Mouse (Mus musculus) MEL (cell line): ENCODE measurements around the gene Rab31. TPM values are rescaled to one million over a fixed set of nuclear protein-coding genes. Genes with fewer than 3 reads are reported as not detected.

Source experiments
- DNase-seq: peaks from one replicate; pipeline ENCODE4 v3.0.0; 2011; ENCODE audit warnings: low read depth, low spot score
- H3K27ac ChIP-seq: 2 replicates; pipeline ENCODE4 v1.5.1; 2012; ENCODE audit warnings: low read depth, mild to moderate bottlenecking, control low read depth, low read length, moderate library complexity; ENCODE audit not compliant: control insufficient read depth
- H3K27me3 ChIP-seq, 2 experiments: fragments of 150-350 bp in 1 of 2; sonication (generic) in 1 of 2; 2 replicates each; pipeline ENCODE4 v1.6.1; 2012; ENCODE audit warnings: low read length in 2 of 2, mild to moderate bottlenecking in 2 of 2, improper control_type of control experiment in 1 of 2, moderate library complexity in 1 of 2; ENCODE audit not compliant: insufficient read depth in 2 of 2, control insufficient read depth in 1 of 2
- H3K36me3 ChIP-seq, 2 experiments: 2 replicates each; pipeline ENCODE4 v1.6.1; 2012 to 2014; ENCODE audit warnings: low read length in 2 of 2, improper control_type of control experiment in 1 of 2, inconsistent platforms in 1 of 2, mild to moderate bottlenecking in 1 of 2; ENCODE audit not compliant: insufficient read depth in 2 of 2, control insufficient read depth in 1 of 2
- H3K4me1 ChIP-seq, 2 experiments: fragments of 150-350 bp in 1 of 2; sonication (generic) in 1 of 2; 2 replicates each; pipeline ENCODE4 v1.6.1; 2012; ENCODE audit warnings: low read length in 2 of 2, improper control_type of control experiment in 1 of 2, mild to moderate bottlenecking in 1 of 2; ENCODE audit not compliant: insufficient read depth in 2 of 2, control insufficient read depth in 1 of 2
- H3K4me3 ChIP-seq, 2 experiments: fragments of 150-350 bp in 1 of 2; sonication (generic) in 1 of 2; 2 replicates each; pipeline ENCODE4 v1.5.1; 2012; ENCODE audit warnings: low read depth in 2 of 2, low read length in 2 of 2, mild to moderate bottlenecking in 2 of 2, moderate library complexity in 2 of 2, control low read depth in 1 of 2, improper control_type of control experiment in 1 of 2; ENCODE audit not compliant: control insufficient read depth in 1 of 2, insufficient read depth in 1 of 2
- H3K79me2 ChIP-seq: 2 replicates; pipeline ENCODE4 v1.6.1; 2012; ENCODE audit warnings: mild to moderate bottlenecking, low read length, moderate library complexity; ENCODE audit not compliant: control insufficient read depth, poor library complexity, insufficient read depth
- H3K9ac ChIP-seq: 2 replicates; pipeline ENCODE4 v1.6.1; 2012; ENCODE audit warnings: low read depth, mild to moderate bottlenecking, control low read depth, low read length, moderate library complexity; ENCODE audit not compliant: control insufficient read depth, poor library complexity, severe bottlenecking
- H3K9me3 ChIP-seq: fragments of 150-350 bp; sonication (generic); replicated peaks from 2 replicates; pipeline ENCODE4 v1.6.1; 2012; ENCODE audit warnings: mild to moderate bottlenecking, low read length, improper control_type of control experiment, moderate library complexity; ENCODE audit not compliant: insufficient read depth
- CHD1 ChIP-seq: IDR thresholded peaks from 2 replicates; pipeline ENCODE4 v1.6.1; 2012; ENCODE audit warnings: low read depth, mild to moderate bottlenecking, inconsistent platforms, low read length, improper control_type of control experiment
- CHD2 ChIP-seq: IDR thresholded peaks from 2 replicates; pipeline ENCODE4 v1.6.1; 2011; ENCODE audit warnings: low read length, improper control_type of control experiment
- EP300 ChIP-seq, 2 experiments: IDR thresholded peaks; 2 replicates each; pipeline ENCODE4 v1.6.1; 2011; ENCODE audit warnings: improper control_type of control experiment in 2 of 2, low read length in 2 of 2, low read depth in 1 of 2, mild to moderate bottlenecking in 1 of 2
- ETS1 ChIP-seq: IDR thresholded peaks from 2 replicates; pipeline ENCODE4 v1.6.1; 2012; ENCODE audit warnings: low read depth, mild to moderate bottlenecking, inconsistent platforms, low read length, improper control_type of control experiment, moderate library complexity
- GABPA ChIP-seq: IDR thresholded peaks from 2 replicates; pipeline ENCODE4 v1.6.1; 2012; ENCODE audit warnings: low read depth, mild to moderate bottlenecking, inconsistent platforms, low read length, improper control_type of control experiment, moderate library complexity
- MAFK ChIP-seq: IDR thresholded peaks from 2 replicates; pipeline ENCODE4 v1.6.1; 2011; ENCODE audit warnings: low read depth, mild to moderate bottlenecking, low read length, improper control_type of control experiment, borderline replicate concordance
- MAZ ChIP-seq: IDR thresholded peaks from 2 replicates; pipeline ENCODE4 v1.6.1; 2012; ENCODE audit warnings: low read depth, mild to moderate bottlenecking, inconsistent platforms, low read length, improper control_type of control experiment
- MEF2A ChIP-seq: IDR thresholded peaks from 2 replicates; pipeline ENCODE4 v1.6.1; 2014; ENCODE audit warnings: low read depth, mild to moderate bottlenecking, inconsistent platforms, low read length, improper control_type of control experiment; ENCODE audit not compliant: poor library complexity, insufficient replicate concordance, severe bottlenecking; ENCODE audit errors: extremely low read depth
- MYB ChIP-seq: IDR thresholded peaks from 2 replicates; pipeline ENCODE4 v1.6.1; 2011; ENCODE audit warnings: mild to moderate bottlenecking, low read depth, low read length, improper control_type of control experiment
- NELFE ChIP-seq: IDR thresholded peaks from 2 replicates; pipeline ENCODE4 v1.6.1; 2011; ENCODE audit warnings: low read depth, low read length, improper control_type of control experiment
- NRF1 ChIP-seq: IDR thresholded peaks from 2 replicates; pipeline ENCODE4 v1.6.1; 2014; ENCODE audit warnings: low read depth, mild to moderate bottlenecking, inconsistent platforms, low read length, improper control_type of control experiment, moderate library complexity; ENCODE audit not compliant: poor library complexity, insufficient read depth, severe bottlenecking
- POLR2A ChIP-seq, 2 experiments: IDR thresholded peaks; 2 replicates each; pipeline ENCODE4 v1.6.1; 2011 to 2012; ENCODE audit warnings: low read length in 2 of 2, mild to moderate bottlenecking in 2 of 2, control low read depth in 1 of 2, improper control_type of control experiment in 1 of 2, low read depth in 1 of 2, moderate library complexity in 1 of 2; ENCODE audit not compliant: control insufficient read depth in 1 of 2, insufficient read depth in 1 of 2, poor library complexity in 1 of 2
- TBP ChIP-seq: IDR thresholded peaks from 2 replicates; pipeline ENCODE4 v1.8.0; 2011; ENCODE audit warnings: low read depth, low read length, improper control_type of control experiment
- TCF12 ChIP-seq: IDR thresholded peaks from 2 replicates; pipeline ENCODE4 v1.6.1; 2014; ENCODE audit warnings: low read depth, mild to moderate bottlenecking, inconsistent platforms, low read length, improper control_type of control experiment, moderate library complexity
- UBTF ChIP-seq: IDR thresholded peaks from 2 replicates; pipeline ENCODE4 v1.6.1; 2012; ENCODE audit warnings: low read depth, mild to moderate bottlenecking, inconsistent platforms, low read length, improper control_type of control experiment, moderate library complexity, borderline replicate concordance; ENCODE audit not compliant: insufficient read depth
- USF1 ChIP-seq: IDR thresholded peaks from 2 replicates; pipeline ENCODE4 v1.6.1; 2014; ENCODE audit warnings: low read depth, mild to moderate bottlenecking, inconsistent platforms, low read length, improper control_type of control experiment, moderate library complexity
- ZKSCAN1 ChIP-seq: IDR thresholded peaks from 2 replicates; pipeline ENCODE4 v1.6.1; 2012; ENCODE audit warnings: low read depth, mild to moderate bottlenecking, inconsistent platforms, low read length, improper control_type of control experiment, moderate library complexity
- ZMIZ1 ChIP-seq: IDR thresholded peaks from 2 replicates; pipeline ENCODE4 v1.6.1; 2012; ENCODE audit warnings: low read depth, mild to moderate bottlenecking, inconsistent platforms, low read length, improper control_type of control experiment, moderate library complexity
- polyA plus RNA-seq, 2 experiments: library from polyadenylated mRNA; stranded (reverse) in 1 of 2; unstranded in 1 of 2; fragments of >175 nt in 1 of 2; fragments of >200 nt in 1 of 2; gene quantifications; 2 replicates each; pipeline versions ENCODE4 v1.2.1 to v1.2.4; 2012; ENCODE audit warnings: low replicate concordance in 2 of 2, low read depth in 1 of 2; ENCODE audit not compliant: insufficient read length in 2 of 2, insufficient read depth in 1 of 2, missing spikeins in 1 of 2
- total RNA-seq: library from RNA; depleted of rRNA; stranded (reverse); fragments of 300-350 nt; gene quantifications from 2 replicates; pipeline ENCODE4 v1.2.3, GENCODE M21; 2012

Gene Rab31
- total and polyA plus RNA-seq, 3 experiments = 23.6 to 25.7 TPM; not detected in 1

DNA sequence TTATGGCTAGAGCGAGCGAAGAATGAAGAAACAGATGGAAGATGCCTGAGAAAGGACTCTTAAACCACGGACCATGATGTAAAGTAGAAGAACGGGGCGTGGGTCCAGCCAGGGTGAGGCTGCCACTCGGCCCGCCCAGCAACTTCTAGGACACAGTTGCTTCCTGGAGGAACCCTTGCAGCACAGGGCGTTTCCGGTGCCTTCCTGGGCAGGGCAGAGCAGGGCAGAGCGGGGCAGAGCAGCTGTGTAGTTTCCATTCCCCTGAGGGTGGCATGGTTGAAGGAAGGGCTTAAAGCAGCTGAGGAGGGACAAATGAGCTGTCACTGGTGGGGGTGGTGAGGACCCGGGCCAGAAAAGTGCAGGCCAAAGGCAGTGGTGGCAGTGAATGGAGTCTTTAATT, 48.3 kb downstream of the Rab31 start:
- Histone ChIP-seq H3K9ac (no peak overlapping the region), H3K27ac (no peak overlapping the region), H3K4me3 (no peak overlapping the region), H3K4me1 (peaks cover 0 to 8% of the 10 kb centered on the region in 2 experiments; a peak in 1 of 4 replicates), H3K9me3 (no peaks in the 10 kb centered on the region), H3K79me2 (no peaks in the 10 kb centered on the region)
- no peak for TF ChIP-seq NRF1
- no peak for TF ChIP-seq UBTF
- TF ChIP-seq MEF2A = no peak
- no peak for TF ChIP-seq CHD1
- TF ChIP-seq ZMIZ1 = no peak
- no peak for TF ChIP-seq TCF12
- TF ChIP-seq POLR2A (IDR thresholded peaks at IDR 0.05; ENCODE audit: control insufficient read depth in 1 of 2, insufficient read depth in 1 of 2, low read depth in 1 of 2, low read length in 2 of 2, poor library complexity in 1 of 2) = no peak
- no peak for TF ChIP-seq EP300 (IDR thresholded peaks at IDR 0.05; ENCODE audit: low read depth in 1 of 2, low read length in 2 of 2)
- TF ChIP-seq GABPA = no peak
- no peak for TF ChIP-seq MAFK
- TF ChIP-seq NELFE = no peak
- no peak for TF ChIP-seq TBP
- TF ChIP-seq CHD2 = no peak
- TF ChIP-seq, all 39 proteins: peak for 0
- DNase-seq = no peak
- H3K36me3 ChIP-seq = peaks cover 0 to 12% of the 10 kb centered on the region in 2 experiments; a peak in 2 of 4 replicates
- no peaks in the 10 kb centered on the region for H3K27me3 ChIP-seq

DNA sequence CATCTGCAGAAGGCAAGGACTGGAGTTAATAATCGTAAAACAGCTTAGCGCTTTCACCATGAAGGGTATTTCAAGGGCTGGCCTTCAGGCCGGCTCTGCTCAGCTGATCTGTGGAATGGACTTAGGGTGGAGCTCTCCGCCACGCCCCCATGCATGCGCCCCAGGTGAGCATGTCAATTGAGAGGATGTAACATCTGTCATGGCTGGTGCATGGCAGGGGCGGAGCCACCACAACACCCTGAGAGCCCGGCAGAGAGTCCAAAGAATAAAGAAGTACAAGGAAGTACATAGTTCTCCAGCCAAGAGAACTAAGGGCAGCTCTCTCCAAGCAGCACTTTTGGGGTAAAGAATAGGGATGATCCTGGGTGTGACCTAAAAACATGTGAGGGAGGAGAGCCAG, 48.9 kb downstream of the Rab31 start:
- Histone ChIP-seq H3K9ac (no peak overlapping the region), H3K4me3 (no peak overlapping the region), H3K79me2 (no peaks in the 10 kb centered on the region), H3K27me3 (no peaks in the 10 kb centered on the region), H3K27ac (no peak overlapping the region), H3K9me3 (no peaks in the 10 kb centered on the region), H3K36me3 (peaks cover 0 to 12% of the 10 kb centered on the region in 2 experiments; a peak in 2 of 4 replicates), H3K4me1 (peaks cover 0 to 8% of the 10 kb centered on the region in 2 experiments; a peak in 1 of 4 replicates)
- no peak for TF ChIP-seq ETS1
- no peak for TF ChIP-seq CHD2
- TF ChIP-seq USF1 = no peak
- TF ChIP-seq MAZ = no peak
- TF ChIP-seq ZKSCAN1 = no peak
- no peak for TF ChIP-seq MYB
- no peak for TF ChIP-seq MAFK
- no peak for TF ChIP-seq NRF1
- TF ChIP-seq POLR2A (IDR thresholded peaks at IDR 0.05; ENCODE audit: control insufficient read depth in 1 of 2, insufficient read depth in 1 of 2, low read depth in 1 of 2, low read length in 2 of 2, poor library complexity in 1 of 2) = no peak
- DNase-seq = no peak
